Mouse (Mus musculus): ENCODE data around the gene Usp12.

GRCm38 (mm10) chr5:146844301-146844941, 49.6 kb upstream of the Usp12 start:
- TF ChIP-seq POLR2A (IDR thresholded peaks at IDR 0.05; ENCODE audit: borderline replicate concordance, insufficient read depth, low read length), result no peak
- peak; percentile 43; the same call in 1 of the 2 replicates for TF ChIP-seq CTCF (IDR thresholded peaks at IDR 0.05; ENCODE audit: borderline replicate concordance, insufficient read depth, low read depth, low read length)
